Mouse (Mus musculus): Measurements from ENCODE around the gene Acox1. TPM values are rescaled to one million over a fixed set of nuclear protein-coding genes. Genes with fewer than 3 reads are reported as not detected.

Acox1 gene
- total RNA-seq, 2 experiments from 2014 or later = 125 TPM

GRCm38 (mm10) chr11:116213877-116214510 lies 15.1 kb upstream of the Acox1 start:
- no peak for DNase-seq (ENCODE audit: low spot score in 2 of 2)

- no peak for DNase-seq (ENCODE audit: low spot score in 2 of 2)
Measured at GRCm38 (mm10) chr11:116212847-116213246, 14.0 kb upstream of the Acox1 start.

DNA sequence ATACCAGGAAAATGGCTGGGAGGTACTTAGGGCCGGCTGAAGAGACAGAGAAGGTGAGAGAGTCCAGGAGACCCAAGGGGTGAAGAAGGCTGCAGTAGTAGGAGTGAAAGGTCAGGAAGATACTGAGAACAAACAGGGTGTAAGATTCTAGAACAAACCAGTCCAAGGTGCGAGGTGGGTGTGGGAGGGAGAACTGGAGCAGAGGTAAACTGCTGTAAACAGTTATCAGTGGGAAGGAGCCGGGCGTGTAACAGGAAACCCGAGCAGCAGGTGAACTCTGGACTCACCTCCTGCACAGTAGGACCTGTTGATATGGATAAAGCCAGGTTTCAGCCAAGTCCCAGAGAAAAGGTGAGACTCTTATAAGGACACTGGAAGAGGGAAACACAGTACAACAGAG lies 11.9 kb upstream of the Acox1 start:
- no peak for DNase-seq (ENCODE audit: low spot score in 2 of 2)

DNA sequence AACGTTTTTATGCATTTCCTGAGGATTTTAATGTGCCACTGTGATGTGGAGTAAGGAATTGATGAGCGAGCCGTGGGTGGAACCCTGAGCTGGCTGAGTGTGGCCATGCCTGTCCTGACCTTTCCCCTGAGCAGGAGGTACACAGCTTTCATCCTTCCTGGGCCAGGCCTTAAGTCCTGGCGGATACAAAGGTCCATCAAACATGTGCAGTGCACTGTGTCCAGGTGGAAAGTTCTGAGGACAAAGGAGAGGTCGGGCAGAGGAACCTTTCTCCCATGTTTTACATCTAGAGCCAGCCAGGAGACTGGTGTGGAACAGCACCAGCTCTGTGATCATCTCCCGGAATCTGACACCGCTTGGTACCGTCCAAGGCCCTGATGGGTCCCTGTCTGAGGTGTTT lies 10.4 kb upstream of the Acox1 start:
- DNase-seq (ENCODE audit: low spot score in 2 of 2) = no peak

DNA sequence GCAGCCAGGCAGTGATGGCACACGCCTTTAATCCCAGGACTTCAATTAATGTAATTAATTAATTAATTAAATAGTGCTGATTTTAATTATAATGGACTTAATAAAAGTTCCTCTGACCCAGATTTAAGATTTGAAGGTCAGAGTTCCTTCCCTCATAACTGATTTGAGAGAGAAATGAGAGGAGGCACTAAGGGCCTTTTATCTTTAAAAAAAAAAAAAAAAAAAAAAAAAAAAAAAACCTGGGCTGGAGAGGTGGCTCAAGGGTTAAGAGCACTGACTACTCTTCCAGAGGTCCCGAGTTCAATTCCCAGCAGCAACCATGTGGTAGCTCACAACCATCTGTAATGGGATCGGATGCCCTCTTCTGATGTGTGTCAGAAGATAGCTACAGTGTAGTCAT lies 9.8 kb upstream of the Acox1 start:
- no peak for DNase-seq (ENCODE audit: low spot score in 2 of 2)

DNA sequence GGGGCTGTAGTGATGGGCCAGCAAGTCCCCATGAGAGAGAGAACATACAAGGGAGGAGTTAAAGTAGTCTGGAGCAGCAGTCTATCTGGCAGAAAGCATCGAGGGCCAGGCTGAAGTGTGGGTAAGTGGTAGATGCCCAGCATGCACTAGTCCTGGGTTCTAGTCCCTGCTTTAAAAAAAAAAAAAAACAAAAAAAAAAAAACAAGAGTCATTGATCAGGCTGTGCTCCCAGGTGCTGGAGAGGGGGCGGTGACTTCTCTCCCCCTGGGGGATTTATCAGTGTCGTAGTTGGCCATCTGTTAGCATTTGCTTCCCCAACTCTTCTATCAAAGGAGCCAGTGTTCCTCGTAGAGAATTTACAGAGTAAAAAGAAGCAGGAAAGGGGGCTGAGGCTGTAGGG lies 7.8 kb upstream of the Acox1 start:
- no peak for DNase-seq (ENCODE audit: low spot score in 2 of 2)

GRCm38 (mm10) chr11:116203150-116203549 lies 4.3 kb upstream of the Acox1 start:
- DNase-seq (ENCODE audit: low spot score in 2 of 2) = no peak

DNA sequence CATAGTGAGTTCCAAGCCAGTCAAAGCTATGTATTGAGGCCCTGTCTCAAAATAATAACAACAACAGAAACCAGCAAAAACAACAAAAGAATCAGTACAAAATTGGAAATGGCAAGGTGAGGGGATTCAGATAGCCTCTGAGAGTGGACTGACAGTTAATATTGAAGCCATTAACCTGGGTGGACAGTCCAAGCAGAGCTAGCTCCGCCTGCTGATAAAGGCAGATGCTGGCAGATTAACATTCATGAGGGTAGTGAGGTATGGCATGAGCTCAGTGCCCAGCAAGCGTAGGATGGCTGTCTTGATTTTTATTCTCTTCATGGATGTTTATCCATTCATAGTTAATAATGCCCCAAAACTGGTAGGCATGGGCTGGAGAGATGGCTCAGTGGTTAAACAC lies 2.3 kb upstream of the Acox1 start:
- DNase-seq (ENCODE audit: low spot score in 2 of 2) = no peak

- no peak for DNase-seq (ENCODE audit: low spot score in 2 of 2)
Measured at GRCm38 (mm10) chr11:116198132-116198531, 713 bp downstream of the Acox1 start.

DNA sequence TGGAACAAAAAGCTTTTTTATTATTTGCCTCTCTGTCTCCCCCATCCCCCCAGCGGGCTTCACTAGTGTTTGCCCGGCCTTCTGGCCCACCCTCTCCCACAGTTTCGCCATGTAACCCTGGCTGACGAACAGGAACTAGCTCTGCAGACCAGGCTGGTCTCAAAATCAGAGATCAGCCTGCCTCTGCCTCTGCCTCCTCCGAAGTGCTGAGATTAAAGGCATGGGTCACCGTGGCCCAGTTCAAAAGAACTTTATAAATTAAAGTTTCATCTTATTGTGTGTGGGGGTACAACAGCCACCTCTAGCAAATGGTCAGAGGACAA lies 1.3 kb downstream of the Acox1 start:
- no peak for DNase-seq (ENCODE audit: low spot score in 2 of 2)

GRCm38 (mm10) chr11:116196866-116197583 lies 1.8 kb downstream of the Acox1 start:
- DNase-seq (ENCODE audit: low spot score in 2 of 2) = no peak

DNA sequence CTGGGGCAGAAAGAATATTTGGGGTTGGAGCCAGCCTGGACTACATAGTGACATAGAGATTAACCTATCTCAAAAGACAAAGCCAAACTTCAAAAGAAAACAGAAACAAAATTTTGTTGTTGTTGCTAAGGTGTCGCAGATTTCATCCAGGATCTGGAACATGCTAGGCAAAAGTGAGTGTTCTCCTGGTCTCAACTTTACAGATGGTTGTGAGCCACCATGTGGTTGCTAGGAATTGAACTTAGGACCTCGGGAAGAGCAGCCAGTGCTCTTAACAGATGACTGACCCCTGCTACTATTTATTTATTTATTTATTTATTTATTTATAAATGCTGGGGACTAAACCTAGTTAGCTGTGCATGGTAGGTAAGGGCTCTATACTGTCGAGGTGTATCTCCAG lies 2.5 kb downstream of the Acox1 start:
- DNase-seq (ENCODE audit: low spot score in 2 of 2) = no peak

DNA sequence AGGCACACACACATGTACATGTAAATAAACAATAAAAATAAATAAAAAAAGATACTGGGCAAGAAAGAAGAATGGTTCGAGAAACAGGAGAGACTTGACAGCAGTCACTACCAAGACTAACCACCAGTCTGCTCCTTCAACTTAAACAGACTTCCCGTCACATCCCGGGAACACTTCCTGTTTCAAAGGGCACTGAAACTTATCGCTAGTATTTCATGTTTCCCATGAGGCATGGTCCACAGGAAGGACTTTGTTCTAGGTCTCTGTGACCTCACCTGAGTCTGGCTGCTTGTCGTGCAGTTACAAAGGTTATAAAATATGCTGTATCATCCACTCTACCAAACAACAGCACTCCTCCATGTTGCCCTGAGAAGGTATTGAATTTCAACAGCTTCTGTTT lies 3.6 kb downstream of the Acox1 start:
- no peak for DNase-seq (ENCODE audit: low spot score in 2 of 2)

DNA sequence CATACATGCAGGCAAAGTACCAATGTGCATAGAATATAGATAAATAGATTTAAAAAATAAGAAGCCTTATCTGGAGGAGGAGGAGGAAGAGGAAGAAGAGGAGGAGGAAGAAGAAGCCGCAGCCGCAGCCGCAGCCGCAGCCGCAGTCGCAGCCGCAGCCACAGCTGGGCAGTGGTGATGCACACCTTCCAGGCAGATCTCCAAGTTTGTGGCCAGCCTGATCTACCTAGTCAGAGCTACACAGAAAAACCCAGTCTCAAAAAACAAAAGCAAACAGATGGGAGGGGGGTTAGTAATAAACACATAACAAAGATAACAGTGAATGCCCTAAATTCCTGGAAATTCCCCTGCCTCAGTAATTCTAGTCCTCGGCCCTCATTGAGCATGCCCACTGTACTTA lies 4.2 kb downstream of the Acox1 start:
- no peak for DNase-seq (ENCODE audit: low spot score in 2 of 2)

DNA sequence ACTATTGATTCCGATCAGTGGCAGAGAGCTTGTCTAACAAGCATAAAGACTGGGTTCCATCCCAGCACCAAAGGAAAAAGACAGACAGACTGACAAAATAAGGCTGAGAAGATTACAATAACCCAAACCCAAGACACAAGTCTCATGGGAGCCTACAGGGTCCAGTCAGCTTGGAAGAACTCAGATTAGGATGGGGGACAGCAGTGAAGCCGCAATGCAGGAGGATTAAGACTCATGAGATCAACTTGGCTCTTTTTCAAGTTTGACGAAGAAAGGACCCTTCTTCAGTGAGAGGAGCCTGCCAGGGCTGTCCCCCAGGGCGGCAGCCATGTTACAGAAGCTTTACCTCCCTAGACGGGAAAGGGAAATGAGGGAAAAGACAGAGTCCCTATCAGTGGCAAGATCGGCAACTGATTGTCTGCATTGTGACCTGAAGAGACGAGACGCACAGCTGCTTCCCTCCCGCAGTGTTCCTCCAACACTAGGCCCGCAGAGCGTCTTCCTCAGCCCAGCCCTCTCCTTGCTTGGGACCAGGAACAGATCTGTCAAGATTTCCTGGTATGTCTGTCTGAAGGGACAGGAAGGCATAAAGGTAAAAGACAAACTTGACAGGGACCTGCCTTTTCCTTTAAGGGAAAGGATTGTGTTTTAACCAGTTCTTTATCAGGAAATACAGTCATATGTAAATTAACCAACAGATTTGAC lies 11.5 kb downstream of the Acox1 start:
- DNase-seq (ENCODE audit: low spot score in 2 of 2) = no peak

- no peak for DNase-seq (ENCODE audit: low spot score in 2 of 2)
Measured at GRCm38 (mm10) chr11:116186360-116186759, 12.5 kb downstream of the Acox1 start.

- no peak for DNase-seq (ENCODE audit: low spot score in 2 of 2)
Measured at GRCm38 (mm10) chr11:116185836-116186235, 13.0 kb downstream of the Acox1 start.

GRCm38 (mm10) chr11:116178411-116179121 lies 20.3 kb downstream of the Acox1 start:
- DNase-seq (ENCODE audit: low spot score in 2 of 2) = peak in 1 of 2 experiments; percentile 21

DNA sequence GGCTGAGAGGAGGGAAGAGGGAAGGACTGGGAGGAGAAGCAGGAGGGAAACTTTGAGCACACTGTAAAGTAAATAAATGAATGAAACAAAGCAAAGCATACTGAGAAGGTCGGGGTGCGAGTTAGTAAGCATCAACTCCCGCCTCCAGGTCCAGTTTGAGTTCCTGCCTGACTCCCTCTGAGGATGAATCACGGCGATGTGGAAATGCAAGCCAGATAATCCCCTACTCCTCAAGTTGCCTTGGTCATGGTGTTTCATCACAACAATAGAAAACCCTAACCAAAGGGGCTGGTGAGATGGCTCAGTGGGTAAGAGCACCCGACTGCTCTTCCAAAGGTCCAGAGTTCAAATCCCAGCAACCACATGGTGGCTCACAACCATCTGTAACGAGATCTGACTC lies 22.8 kb downstream of the Acox1 start:
- DNase-seq (ENCODE audit: low spot score in 2 of 2) = no peak

- no peak for DNase-seq (ENCODE audit: low spot score in 2 of 2)
Measured at GRCm38 (mm10) chr11:116174775-116175448, 23.9 kb downstream of the Acox1 start.

GRCm38 (mm10) chr11:116171959-116172358 lies 26.9 kb downstream of the Acox1 start:
- DNase-seq (ENCODE audit: low spot score in 2 of 2) = no peak
